Mouse (Mus musculus): ENCODE data around the gene Mtcl1. TPM values are rescaled to one million over a fixed set of nuclear protein-coding genes. Genes with fewer than 3 reads are reported as not detected.

Mtcl1 gene
- polyA plus RNA-seq, 1 experiment from 2014 or later, result 0.75 TPM

GRCm38 (mm10) chr17:66331207-66331606 is 118.3 kb downstream of the Mtcl1 start:
- Histone ChIP-seq H3K4me3 (no peak overlapping the region), H3K36me3 (no peaks in the 10 kb centered on the region), H3K4me1 (no peaks in the 10 kb centered on the region), H3K9me3 (replicated peaks) (no peaks in the 10 kb centered on the region), H3K27me3 (replicated peaks) (no peaks in the 10 kb centered on the region), H3K4me2 (no peak overlapping the region), H3K27ac (no peak overlapping the region), H3K9ac (no peak overlapping the region)
- 62% methylated on average over 6 of the region's 6 CpGs for WGBS (ENCODE audit: insufficient replicate concordance)
- ATAC-seq, result no peak

- H3K27ac ChIP-seq, result no peak overlapping the region
- WGBS (ENCODE audit: insufficient replicate concordance), result 74% methylated on average over 5 of the region's 5 CpGs
- no peaks in the 10 kb centered on the region for H3K9me3 ChIP-seq (replicated peaks)
- H3K4me1 ChIP-seq, result no peaks in the 10 kb centered on the region
- H3K27me3 ChIP-seq (replicated peaks), result no peaks in the 10 kb centered on the region
- ATAC-seq, result no peak
- H3K4me2 ChIP-seq, result no peak overlapping the region
- H3K36me3 ChIP-seq, result no peaks in the 10 kb centered on the region
- H3K4me3 ChIP-seq, result no peak overlapping the region
- no peak overlapping the region for H3K9ac ChIP-seq
Measured at GRCm38 (mm10) chr17:66326552-66327045, 123.0 kb downstream of the Mtcl1 start.

DNA sequence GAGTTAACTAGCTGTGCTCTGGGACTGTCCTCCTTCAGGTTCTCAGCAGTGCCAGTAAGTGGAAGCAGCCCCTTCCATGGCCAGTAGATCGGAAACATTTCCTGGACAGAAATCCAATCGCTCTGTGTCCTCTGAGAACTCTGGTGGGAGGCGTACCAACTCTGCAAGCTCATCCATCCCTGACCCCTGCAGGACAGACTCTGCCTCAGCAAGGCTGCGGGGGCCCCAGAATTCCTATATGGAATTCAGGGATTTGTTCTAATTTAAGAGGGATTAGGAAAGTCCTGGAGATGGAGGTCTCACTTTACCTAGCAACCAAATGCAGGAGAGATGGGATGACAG is 123.4 kb downstream of the Mtcl1 start:
- whole genome bisulfite sequencing (ENCODE audit: insufficient replicate concordance), result 77% methylated on average over 4 of the region's 4 CpGs

DNA sequence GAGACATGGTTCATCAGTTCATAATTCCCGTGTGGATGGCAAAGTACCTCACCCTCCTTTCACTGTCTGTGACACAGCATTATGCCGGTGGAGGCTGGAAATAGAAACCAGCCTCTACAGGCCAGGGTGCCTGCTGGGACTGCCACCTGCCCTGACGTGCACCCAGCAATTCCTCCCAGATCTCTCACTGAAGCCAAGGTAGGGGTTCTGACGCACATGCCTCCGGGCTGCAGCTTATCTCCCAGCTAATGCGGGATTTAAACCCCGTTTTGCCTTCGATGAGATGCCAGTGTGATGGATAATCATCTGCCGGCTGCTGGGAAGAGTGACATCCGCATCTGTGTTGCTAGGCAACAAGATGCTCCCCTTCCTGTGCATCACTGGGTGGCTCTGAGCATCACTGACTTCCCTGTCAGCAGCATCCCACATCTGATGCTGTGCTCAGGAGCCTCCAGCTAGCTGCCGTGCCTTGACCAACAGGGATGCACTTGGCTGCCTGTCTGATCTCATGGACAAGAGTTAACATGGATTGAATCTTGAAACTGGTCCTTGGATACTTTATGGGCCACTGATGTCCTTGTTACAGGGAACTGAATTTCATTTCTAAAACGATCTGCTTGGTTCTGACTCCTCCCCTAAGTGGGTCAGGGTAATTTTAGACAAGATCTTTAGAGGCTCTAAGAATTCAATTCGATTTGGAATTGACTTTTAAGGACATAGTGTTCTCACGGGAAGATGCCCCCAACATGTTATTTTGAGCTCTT is 123.9 kb downstream of the Mtcl1 start:
- H3K9me3 ChIP-seq (replicated peaks), result no peaks in the 10 kb centered on the region
- WGBS (ENCODE audit: insufficient replicate concordance), result 55% methylated on average over 14 of the region's 14 CpGs
- no peak for ATAC-seq
- no peaks in the 10 kb centered on the region for H3K36me3 ChIP-seq
- no peak overlapping the region for H3K9ac ChIP-seq
- H3K27ac ChIP-seq, result no peak overlapping the region
- no peaks in the 10 kb centered on the region for H3K27me3 ChIP-seq (replicated peaks)
- no peak overlapping the region for H3K4me3 ChIP-seq
- no peaks in the 10 kb centered on the region for H3K4me1 ChIP-seq
- H3K4me2 ChIP-seq, result no peak overlapping the region

More for the DNA sequence above, 123.4 kb downstream of the Mtcl1 start:
- Histone ChIP-seq H3K4me2 (no peak overlapping the region), H3K27me3 (replicated peaks) (no peaks in the 10 kb centered on the region), H3K4me3 (no peak overlapping the region), H3K9me3 (replicated peaks) (no peaks in the 10 kb centered on the region), H3K4me1 (no peaks in the 10 kb centered on the region), H3K27ac (no peak overlapping the region), H3K9ac (no peak overlapping the region), H3K36me3 (no peaks in the 10 kb centered on the region)
- ATAC-seq, result no peak

GRCm38 (mm10) chr17:66324836-66325235 is 124.7 kb downstream of the Mtcl1 start:
- H3K27me3 ChIP-seq (replicated peaks), result no peaks in the 10 kb centered on the region
- WGBS (ENCODE audit: insufficient replicate concordance), result 72% methylated on average over 3 of the region's 3 CpGs
- no peak for ATAC-seq
- H3K36me3 ChIP-seq, result no peaks in the 10 kb centered on the region
- H3K27ac ChIP-seq, result no peak overlapping the region
- no peak overlapping the region for H3K4me3 ChIP-seq
- no peak overlapping the region for H3K9ac ChIP-seq
- no peaks in the 10 kb centered on the region for H3K4me1 ChIP-seq
- no peak overlapping the region for H3K4me2 ChIP-seq
- no peaks in the 10 kb centered on the region for H3K9me3 ChIP-seq (replicated peaks)

DNA sequence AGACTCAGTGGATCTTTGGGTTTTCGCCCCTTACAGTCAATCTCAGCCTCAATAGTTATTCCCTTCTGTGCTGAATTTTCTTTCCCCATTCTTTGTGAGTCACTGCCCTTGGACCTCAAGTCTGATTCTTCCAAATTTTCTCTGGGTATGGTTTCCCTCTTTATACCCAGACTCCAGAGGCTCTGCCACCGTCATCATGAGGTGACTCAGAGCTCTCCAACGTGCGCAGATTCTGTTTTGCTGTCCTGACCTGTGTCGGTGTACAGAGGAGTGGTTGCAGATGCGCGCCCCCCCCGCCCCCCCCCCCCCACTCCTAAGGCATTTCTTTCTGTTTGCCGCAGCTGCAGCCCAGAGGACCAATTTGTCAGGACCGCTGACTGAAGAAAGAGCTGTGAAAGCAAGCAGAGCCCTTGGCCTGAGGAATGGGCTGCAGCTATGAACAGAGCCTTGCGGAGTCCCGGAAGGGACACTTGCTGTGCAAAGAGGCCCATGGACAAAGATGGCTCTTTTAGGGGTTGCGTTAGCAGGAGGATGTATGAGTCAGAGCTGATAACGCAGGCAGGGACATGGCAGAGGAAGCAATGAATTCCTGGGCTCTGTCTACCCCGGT is 126.8 kb downstream of the Mtcl1 start:
- 41% methylated on average over 15 of the region's 15 CpGs for WGBS (ENCODE audit: insufficient replicate concordance)
- Histone ChIP-seq H3K27me3 (replicated peaks) (no peaks in the 10 kb centered on the region), H3K27ac (no peak overlapping the region), H3K9ac (no peak overlapping the region), H3K4me3 (no peak overlapping the region), H3K4me2 (no peak overlapping the region), H3K9me3 (replicated peaks) (no peaks in the 10 kb centered on the region), H3K36me3 (no peaks in the 10 kb centered on the region), H3K4me1 (no peaks in the 10 kb centered on the region)
- ATAC-seq, result no peak

GRCm38 (mm10) chr17:66321933-66322332 is 127.6 kb downstream of the Mtcl1 start:
- no peaks in the 10 kb centered on the region for H3K4me1 ChIP-seq
- H3K36me3 ChIP-seq, result no peaks in the 10 kb centered on the region
- no peak overlapping the region for H3K9ac ChIP-seq
- 73% methylated on average over 14 of the region's 14 CpGs for WGBS (ENCODE audit: insufficient replicate concordance)
- H3K9me3 ChIP-seq (replicated peaks), result no peaks in the 10 kb centered on the region
- H3K27me3 ChIP-seq (replicated peaks), result no peaks in the 10 kb centered on the region
- no peak overlapping the region for H3K4me2 ChIP-seq
- H3K4me3 ChIP-seq, result no peak overlapping the region
- H3K27ac ChIP-seq, result no peak overlapping the region
- ATAC-seq, result no peak

DNA sequence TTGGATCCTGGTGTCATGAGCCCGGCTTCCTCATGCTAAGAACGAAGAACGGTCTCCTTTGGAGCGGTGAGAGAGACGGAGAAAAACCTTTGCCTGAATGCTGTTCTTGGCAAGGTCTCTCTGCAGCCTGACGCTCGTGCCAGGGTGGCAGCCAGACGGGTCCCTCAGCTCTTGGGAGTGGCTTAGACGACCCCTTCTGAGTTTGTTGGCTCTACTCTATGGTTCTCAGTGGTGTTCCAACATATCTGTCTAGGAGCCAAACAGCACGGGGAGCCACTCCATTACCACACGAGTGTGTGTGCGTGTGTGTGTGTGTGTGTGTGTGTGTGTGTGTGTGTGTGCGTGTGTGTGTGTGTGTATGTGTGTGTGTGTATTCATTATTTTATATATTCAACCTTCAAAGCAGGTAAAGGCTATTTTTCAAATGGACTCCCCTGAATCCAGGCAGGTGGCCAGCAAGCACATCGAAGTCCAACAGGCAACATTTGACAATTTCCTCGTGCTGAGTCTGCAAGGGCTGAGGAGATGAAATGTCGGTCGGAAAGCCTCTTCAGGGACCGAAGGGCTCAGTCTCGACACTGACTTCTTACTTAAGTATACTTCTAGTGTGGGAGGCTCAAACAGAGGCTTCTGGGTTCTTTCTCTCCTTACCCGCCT is 128.7 kb downstream of the Mtcl1 start:
- Histone ChIP-seq H3K27ac (no peak overlapping the region), H3K4me1 (no peaks in the 10 kb centered on the region), H3K4me3 (no peak overlapping the region), H3K9ac (no peak overlapping the region), H3K36me3 (no peaks in the 10 kb centered on the region), H3K9me3 (replicated peaks) (no peaks in the 10 kb centered on the region), H3K27me3 (replicated peaks) (no peaks in the 10 kb centered on the region), H3K4me2 (no peak overlapping the region)
- WGBS (ENCODE audit: insufficient replicate concordance), result 72% methylated on average over 20 of the region's 20 CpGs
- ATAC-seq, result no peak

DNA sequence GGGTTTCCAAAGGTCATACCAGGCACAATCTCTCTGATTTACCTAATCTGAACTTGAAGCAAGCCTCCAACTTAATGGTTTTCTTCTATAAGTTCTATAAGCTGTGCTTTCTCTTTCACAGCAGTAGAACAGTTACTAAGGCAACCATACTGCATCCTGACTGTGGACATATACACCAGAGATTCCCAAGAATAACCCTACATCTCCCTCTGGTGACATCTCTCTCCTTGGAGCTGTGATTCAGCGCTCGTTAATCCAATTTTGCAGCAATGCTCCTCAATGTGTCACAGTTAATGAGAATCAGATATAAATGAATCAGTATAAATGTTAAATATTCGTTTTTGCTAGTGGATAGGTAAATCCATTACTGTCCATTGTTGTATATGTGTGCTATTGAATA is 131.5 kb downstream of the Mtcl1 start:
- H3K4me2 ChIP-seq, result no peak overlapping the region
- no peak overlapping the region for H3K4me3 ChIP-seq
- no peak overlapping the region for H3K27ac ChIP-seq
- H3K9ac ChIP-seq, result no peak overlapping the region
- H3K27me3 ChIP-seq (replicated peaks), result no peaks in the 10 kb centered on the region
- H3K36me3 ChIP-seq, result no peaks in the 10 kb centered on the region
- no peaks in the 10 kb centered on the region for H3K4me1 ChIP-seq
- ATAC-seq, result no peak
- no peaks in the 10 kb centered on the region for H3K9me3 ChIP-seq (replicated peaks)
- 62% methylated on average over 3 of the region's 3 CpGs for WGBS (ENCODE audit: insufficient replicate concordance)

DNA sequence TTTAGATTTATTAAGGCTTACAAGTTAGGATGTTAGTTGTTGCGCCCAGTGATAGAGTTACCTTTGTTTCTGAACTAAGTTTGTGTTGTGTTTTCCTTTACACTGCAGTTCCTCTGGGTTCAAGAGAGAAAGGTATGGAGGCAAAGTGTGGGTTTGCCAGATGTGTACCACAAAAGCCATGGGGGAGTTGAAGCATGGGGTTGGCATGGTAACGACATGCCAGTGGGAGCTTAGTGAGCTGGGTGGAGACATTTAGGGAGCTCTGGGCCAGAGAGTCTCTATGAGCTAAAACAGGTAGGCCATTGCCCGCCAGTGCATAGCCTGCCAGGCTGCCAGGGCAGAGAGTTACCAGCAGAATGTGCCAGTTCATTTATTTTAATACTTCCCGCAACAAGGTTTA is 132.0 kb downstream of the Mtcl1 start:
- H3K27ac ChIP-seq, result no peak overlapping the region
- WGBS (ENCODE audit: insufficient replicate concordance), result 76% methylated on average over 4 of the region's 4 CpGs
- H3K4me2 ChIP-seq, result no peak overlapping the region
- no peak overlapping the region for H3K9ac ChIP-seq
- H3K27me3 ChIP-seq (replicated peaks), result no peaks in the 10 kb centered on the region
- H3K4me3 ChIP-seq, result no peak overlapping the region
- ATAC-seq, result no peak
- no peaks in the 10 kb centered on the region for H3K4me1 ChIP-seq
- H3K9me3 ChIP-seq (replicated peaks), result no peaks in the 10 kb centered on the region
- H3K36me3 ChIP-seq, result no peaks in the 10 kb centered on the region

- no peak overlapping the region for H3K4me2 ChIP-seq
- WGBS (ENCODE audit: insufficient replicate concordance), result 75% methylated on average over 5 of the region's 5 CpGs
- H3K4me3 ChIP-seq, result no peak overlapping the region
- no peaks in the 10 kb centered on the region for H3K27me3 ChIP-seq (replicated peaks)
- no peak for ATAC-seq
- no peak overlapping the region for H3K27ac ChIP-seq
- H3K9me3 ChIP-seq (replicated peaks), result no peaks in the 10 kb centered on the region
- no peaks in the 10 kb centered on the region for H3K36me3 ChIP-seq
- no peaks in the 10 kb centered on the region for H3K4me1 ChIP-seq
- no peak overlapping the region for H3K9ac ChIP-seq
Measured at GRCm38 (mm10) chr17:66317156-66317555, 132.4 kb downstream of the Mtcl1 start.

DNA sequence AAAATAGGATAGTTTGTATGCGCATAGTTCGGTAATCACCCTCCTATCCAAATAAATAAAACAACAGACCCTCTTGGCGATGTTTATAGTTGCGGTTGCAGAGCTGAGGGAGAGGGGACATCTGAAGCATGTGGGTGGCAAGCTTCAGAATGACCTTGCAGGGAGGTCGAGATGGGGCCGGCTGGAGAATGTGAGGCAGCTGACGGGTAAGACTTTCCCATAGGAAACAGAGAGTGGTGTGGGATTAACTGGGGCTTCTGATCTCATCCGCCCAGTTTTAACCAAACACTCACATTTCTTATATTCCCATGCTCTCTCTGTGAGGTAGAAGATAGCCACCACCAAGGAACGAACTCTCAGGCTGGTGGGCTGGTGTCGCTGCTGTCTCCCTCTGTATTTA is 134.1 kb downstream of the Mtcl1 start:
- ATAC-seq, result no peak
- no peak overlapping the region for H3K4me3 ChIP-seq
- no peaks in the 10 kb centered on the region for H3K36me3 ChIP-seq
- no peaks in the 10 kb centered on the region for H3K27me3 ChIP-seq (replicated peaks)
- H3K4me1 ChIP-seq, result no peaks in the 10 kb centered on the region
- WGBS (ENCODE audit: insufficient replicate concordance), result 25% methylated on average over 10 of the region's 10 CpGs
- H3K9ac ChIP-seq, result no peak overlapping the region
- H3K4me2 ChIP-seq, result no peak overlapping the region
- H3K9me3 ChIP-seq (replicated peaks), result no peaks in the 10 kb centered on the region
- no peak overlapping the region for H3K27ac ChIP-seq

Measured in liver, embryonic 12.5 days (tissue).